Mouse (Mus musculus) bone marrow macrophage, adult 2 months (primary cell): ENCODE data around the gene Hap1. TPM values are rescaled to one million over a fixed set of nuclear protein-coding genes. Genes with fewer than 3 reads are reported as not detected.
A peak's percentile ranks its signal among the peaks of the same experiment; 100 is the strongest.
"Not testable (repeated sequence)": the region's sequence is repeated elsewhere in the genome, so short reads cannot be mapped to it uniquely, and the experiment has no call there.

Experiments used
- H3K27ac ChIP-seq: 2 replicates; pipeline ENCODE4 v1.5.1; 2012; ENCODE audit warnings: low read depth, low read length; ENCODE audit not compliant: insufficient read depth
- H3K4me1 ChIP-seq: 2 replicates; pipeline ENCODE4 v1.6.1; 2012; ENCODE audit warnings: low read length; ENCODE audit not compliant: control insufficient read depth, insufficient read depth
- H3K4me3 ChIP-seq: 2 replicates; pipeline ENCODE4 v1.5.1; 2012; ENCODE audit warnings: mild to moderate bottlenecking, low read length, moderate library complexity; ENCODE audit not compliant: insufficient read depth
- CTCF ChIP-seq: IDR thresholded peaks from 2 replicates; pipeline ENCODE4 v1.5.1; 2012; ENCODE audit warnings: low read depth, mild to moderate bottlenecking, low read length, moderate library complexity
- POLR2A ChIP-seq: IDR thresholded peaks from 2 replicates; pipeline ENCODE4 v1.6.1; 2012; ENCODE audit warnings: mild to moderate bottlenecking, low read depth, low read length, borderline replicate concordance
- polyA plus RNA-seq: library from polyadenylated mRNA; stranded (reverse); fragments of >200 nt; gene quantifications from 2 replicates; pipeline ENCODE4 v1.2.4, GENCODE M21; 2012; ENCODE audit not compliant: missing spikeins, insufficient read depth, insufficient read length

The Hap1 gene
- polyA plus RNA-seq, 1 experiment: 0.68 TPM

DNA sequence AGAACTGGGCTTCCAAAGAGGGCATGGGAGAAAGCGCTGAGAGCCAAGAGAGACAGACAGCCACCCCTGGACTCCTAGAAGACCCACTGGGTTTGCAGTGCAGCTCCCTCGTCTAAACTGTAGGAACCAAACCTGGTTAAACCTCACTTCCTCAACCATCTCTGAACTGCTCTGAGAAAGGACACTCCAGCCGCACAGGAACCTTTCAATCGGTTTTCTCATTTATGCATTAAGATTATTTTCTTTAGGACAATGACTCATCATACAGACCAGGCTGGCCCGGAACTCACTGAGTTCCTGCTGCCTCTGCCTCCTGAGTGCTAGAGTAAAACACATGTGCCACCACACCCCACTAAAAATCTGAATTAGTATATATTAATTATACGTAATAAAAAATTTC, 28.2 kb downstream of the Hap1 start:
- H3K27ac ChIP-seq: no peak overlapping the region
- no peak overlapping the region for H3K4me3 ChIP-seq
- TF ChIP-seq POLR2A (no peak), CTCF (no peak)
- peaks cover 9% of the 10 kb centered on the region for H3K4me1 ChIP-seq

DNA sequence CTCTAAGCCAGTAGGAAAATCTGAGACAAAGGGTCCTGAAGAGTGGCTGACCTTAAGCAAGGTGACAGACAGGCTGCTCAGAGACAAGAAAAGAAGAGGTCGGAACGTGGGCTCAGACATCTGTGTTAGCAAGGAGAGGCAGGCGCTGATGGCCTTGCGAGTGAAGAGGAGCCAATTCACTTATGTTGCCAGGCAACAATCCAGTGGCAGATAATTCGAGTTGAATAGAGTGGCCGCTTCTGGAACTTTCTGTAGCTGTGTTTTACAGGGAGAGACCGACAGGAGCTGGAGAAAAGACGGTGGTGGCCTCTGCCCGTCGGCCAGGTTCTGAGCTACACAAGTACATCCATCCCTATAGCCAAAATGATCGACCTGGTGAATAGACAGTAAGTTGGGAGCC, 28.6 kb downstream of the Hap1 start:
- Histone ChIP-seq H3K4me3 (no peak overlapping the region), H3K27ac (no peak overlapping the region), H3K4me1 (peaks cover 9% of the 10 kb centered on the region)
- TF ChIP-seq CTCF: no peak
- TF ChIP-seq POLR2A: no peak

DNA sequence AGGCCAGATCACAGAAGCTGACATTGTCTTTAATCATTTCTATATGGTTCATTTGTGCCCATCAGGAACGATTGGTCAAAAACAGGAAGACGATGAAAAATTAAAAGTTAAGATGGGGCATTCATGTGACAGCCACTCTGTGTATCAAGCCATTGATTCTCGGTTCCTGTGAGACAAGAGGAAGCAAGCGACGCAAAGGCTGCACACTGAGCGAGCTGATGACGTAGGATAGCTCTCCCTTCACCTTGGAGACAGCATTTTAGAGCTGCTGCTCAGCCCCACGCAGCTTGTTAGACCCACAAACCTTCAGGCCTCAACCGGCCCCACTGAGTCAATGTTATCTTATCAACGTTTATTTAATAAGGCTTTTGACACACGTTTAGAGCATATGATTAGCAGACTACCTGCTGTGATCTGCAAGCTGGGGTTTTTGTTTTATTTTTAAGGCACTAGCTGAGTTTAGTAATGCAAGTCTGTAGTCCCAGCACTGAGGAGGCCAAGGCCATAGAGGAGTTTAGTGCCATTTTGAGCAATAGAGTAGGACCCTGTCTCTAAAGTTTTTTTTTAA, 30.8 kb downstream of the Hap1 start:
- Histone ChIP-seq H3K4me3 (no peak overlapping the region), H3K27ac (no peak overlapping the region), H3K4me1 (peaks cover 9% of the 10 kb centered on the region)
- TF ChIP-seq POLR2A: no peak
- no peak for TF ChIP-seq CTCF

DNA sequence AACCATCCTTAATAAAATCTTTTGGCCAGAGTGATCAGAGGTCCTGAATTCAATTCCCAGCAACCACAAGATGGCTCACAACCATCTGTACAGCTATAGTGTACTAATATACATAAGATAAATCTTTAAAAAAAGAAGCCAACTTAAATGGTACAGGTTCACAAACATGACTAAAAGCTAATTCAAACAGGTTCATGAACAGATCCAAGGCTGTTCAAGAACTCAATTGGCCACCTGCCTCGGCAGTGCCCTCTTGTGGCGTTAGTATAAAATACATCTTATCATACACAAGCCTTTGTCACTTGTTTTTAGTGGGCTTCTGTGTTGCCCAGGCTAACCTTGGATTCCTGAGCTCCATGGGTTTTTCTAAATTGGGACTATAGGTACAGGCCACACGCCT, 32.4 kb downstream of the Hap1 start:
- H3K4me1 ChIP-seq: peaks cover 13% of the 10 kb centered on the region
- no peak overlapping the region for H3K4me3 ChIP-seq
- no peak overlapping the region for H3K27ac ChIP-seq
- TF ChIP-seq POLR2A (no peak), CTCF (no peak)

DNA sequence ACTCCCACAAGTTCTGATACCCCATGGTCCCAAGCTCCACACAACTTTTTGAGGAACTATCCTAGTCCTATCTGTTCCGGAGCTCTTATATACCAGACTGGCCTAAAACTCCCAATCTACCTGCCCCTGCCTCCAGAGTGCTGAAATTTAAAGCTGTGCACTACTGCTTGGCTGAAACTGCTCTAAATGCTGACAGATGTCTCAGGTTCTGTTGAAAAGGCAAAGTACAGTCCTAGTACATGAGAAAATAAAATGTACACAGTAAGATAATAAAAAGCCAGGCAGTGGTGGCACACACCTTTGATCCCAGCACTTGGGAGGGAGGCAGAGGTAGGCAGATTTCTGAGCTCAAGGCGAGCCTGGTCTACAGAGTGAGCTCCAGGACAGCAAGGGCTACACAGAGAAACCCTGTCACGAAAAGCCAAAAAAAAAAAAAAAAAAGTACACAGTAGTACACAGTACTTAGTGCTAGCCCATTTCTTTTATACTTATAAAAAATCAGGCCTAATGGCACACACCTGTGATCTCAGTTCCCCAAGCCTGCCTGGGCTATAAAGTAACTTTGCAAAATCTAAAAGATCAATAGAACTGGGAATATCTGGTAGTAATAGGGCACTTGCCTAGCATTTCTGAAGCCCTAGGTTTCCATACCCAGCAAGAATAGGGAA, 33.2 kb downstream of the Hap1 start:
- H3K27ac ChIP-seq: no peak overlapping the region
- no peak overlapping the region for H3K4me3 ChIP-seq
- TF ChIP-seq POLR2A: no peak
- TF ChIP-seq CTCF: no peak
- H3K4me1 ChIP-seq: peaks cover 10% of the 10 kb centered on the region

DNA sequence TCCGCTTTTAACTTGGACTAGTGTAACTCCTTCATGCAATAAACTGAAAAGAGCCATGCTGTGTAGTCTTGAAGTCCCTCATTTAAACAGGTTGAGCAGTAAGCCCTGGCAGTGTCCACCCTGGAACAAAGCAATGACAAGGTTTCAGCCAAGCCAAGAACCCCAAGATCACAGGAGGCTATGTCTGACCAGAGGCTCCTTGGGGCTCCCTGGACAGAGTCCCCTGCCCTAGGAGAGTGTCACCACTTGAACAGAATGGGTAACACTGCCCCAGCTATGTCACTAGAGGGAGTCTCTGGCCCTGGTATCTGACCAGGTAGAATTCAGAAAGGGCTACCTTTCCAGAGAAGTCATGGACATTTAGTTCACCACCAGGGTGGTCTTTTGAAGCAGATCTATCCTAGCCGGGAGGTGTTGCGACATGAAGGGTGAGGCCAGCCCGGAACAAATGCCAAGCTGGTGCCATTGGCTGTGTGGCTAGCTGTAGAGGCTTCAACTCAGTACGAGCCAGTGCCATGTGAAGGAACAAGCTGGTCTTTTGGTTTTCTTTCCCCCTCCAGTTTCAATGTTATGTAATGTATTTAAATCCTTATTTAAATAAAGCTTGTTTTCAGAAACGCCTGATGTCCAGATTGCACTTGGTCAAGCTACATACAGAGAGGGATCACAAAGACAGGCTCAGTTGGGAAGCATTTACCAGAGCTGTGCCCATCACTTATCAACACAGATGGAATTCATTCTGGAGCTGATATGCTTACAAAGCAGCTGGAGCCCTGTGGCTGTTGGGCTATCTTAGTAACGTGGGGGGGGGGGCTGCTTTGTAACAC, 34.2 kb downstream of the Hap1 start:
- not testable (repeated sequence) for H3K4me1 ChIP-seq, H3K27ac ChIP-seq
- peak overlapping the region; percentile 3; the same call in 1 of the 2 replicates for H3K4me3 ChIP-seq

DNA sequence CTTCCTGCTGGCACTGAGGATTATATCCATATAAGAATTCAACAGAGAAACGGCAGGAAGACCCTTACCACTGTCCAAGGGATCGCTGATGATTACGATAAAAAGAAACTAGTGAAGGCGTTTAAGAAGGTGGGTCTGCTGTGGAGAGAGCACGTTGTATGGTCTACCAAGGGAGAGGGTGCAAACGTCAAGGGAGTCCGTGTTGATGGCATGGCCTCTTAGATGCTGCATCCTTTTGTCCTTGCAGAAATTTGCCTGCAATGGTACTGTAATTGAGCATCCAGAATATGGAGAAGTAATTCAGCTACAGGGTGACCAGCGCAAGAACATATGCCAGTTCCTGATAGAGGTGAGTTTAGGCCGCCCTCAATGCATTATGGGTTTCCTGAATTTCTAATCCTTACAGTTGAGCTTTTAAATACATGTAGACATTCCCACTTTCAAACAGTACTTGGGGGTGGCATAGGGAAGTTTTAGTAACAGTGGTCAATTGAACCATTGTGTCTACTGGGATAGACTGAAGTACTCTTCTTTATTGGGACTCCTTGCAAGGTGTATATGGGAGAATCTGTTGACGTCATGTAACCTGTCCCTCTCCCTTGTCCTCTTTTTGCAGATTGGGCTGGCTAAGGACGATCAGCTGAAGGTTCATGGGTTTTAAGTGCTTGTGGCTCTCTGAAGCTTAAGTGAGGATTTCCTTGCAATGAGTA, 35.1 kb downstream of the Hap1 start:
- Histone ChIP-seq H3K4me3 (peak overlapping the region; percentile 55), H3K27ac (peak overlapping the region; percentile 45)
- not testable (repeated sequence) for H3K4me1 ChIP-seq

DNA sequence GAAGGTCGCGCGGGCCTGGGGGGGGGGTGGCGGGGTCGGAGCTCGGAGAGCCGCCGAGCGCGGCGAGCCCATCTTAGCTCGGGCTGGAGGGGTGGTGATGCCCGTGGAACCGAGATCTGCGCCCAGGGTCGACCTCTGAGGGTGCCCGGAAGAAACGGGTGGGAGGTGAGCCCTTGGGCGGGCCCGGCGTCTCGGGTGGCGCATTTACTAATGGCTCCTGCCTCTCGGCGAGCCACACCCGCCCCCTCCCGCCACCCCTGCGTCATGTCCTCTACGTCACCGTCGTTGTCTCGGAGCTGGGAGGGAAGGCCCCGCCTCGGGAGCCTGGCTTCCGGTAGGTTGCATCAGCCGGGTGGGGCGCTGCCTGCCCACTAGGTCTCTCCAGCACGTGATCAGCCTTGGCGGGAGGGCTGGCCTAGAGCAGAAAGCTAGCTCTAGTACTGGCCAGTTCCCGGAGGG, 35.7 kb downstream of the Hap1 start:
- peaks cover 4% of the 10 kb centered on the region for H3K4me1 ChIP-seq
- peak overlapping the region; percentile 55 for H3K4me3 ChIP-seq
- TF ChIP-seq CTCF: no peak
- no peak for TF ChIP-seq POLR2A
- peak overlapping the region; percentile 88 for H3K27ac ChIP-seq

DNA sequence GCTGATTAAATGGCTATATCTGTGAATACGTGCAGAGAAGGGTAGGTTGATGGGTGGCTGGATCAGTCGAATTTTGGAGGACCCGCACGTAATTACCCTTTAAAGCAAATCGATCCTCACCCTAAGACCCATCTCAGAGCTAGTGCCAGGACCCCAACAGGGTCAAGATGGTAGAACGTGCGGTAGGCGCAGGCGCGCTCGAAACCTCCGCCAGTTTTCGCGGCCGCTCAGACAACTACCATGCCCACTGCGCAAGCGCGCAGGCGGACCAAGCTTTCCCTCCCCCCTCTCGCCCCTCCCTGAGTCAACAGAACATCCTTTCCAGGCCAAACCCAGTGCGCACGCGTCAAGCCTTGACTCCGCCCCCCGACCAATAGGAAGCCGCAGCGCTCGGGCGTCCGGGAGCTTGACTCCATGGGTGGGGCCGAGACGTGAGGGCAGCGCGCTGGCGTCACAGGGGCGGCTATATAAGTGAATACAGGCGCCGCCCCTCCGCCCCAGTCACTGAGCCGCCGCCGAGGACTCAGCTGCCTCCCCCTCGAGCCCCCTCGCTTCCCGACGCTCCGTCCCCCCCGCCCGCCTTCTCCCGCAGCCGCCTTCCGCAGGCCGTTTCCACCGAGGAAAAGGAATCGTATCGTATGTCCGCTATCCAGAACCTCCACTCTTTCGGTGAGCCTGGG, 36.3 kb downstream of the Hap1 start, which contains the start of gene Eif1:
Gene Eif1, plus strand, starts transcription at position 394 of the 680 bp plus-strand sequence.
- Histone ChIP-seq H3K4me3 (peak within 1 kb of the TSS; percentile 64), H3K27ac (peak within 1 kb of the TSS; percentile 88), H3K4me1 (peaks cover 4% of the 10 kb centered on the region)
- TF ChIP-seq CTCF (no peak), POLR2A (no peak)
